Mouse (Mus musculus) neural tube, embryonic 14.5 days (tissue): ENCODE results near the gene Aplf. TPM values are rescaled to one million over a fixed set of nuclear protein-coding genes. Genes with fewer than 3 reads are reported as not detected.

Source experiments
- ATAC-seq: fragments of 200-750 bp; cut with Nextera tagmentation; 2 replicates; pipeline ENCODE4 v1.8.0; 2017; ENCODE audit warnings: low read depth, mild to moderate bottlenecking, moderate TSS enrichment, moderate library complexity
- H3K27ac ChIP-seq: fragments of 300-500 bp; sonication (generic); 2 replicates; pipeline ENCODE4 v1.5.1; 2014; ENCODE audit warnings: low read depth, mild to moderate bottlenecking, control low read depth, low read length, moderate library complexity, mixed read lengths
- H3K27me3 ChIP-seq: fragments of 300-500 bp; sonication (generic); 2 replicates; pipeline ENCODE4 v1.6.1; 2014; ENCODE audit warnings: low read length; ENCODE audit not compliant: control insufficient read depth, insufficient read depth
- H3K36me3 ChIP-seq: fragments of 300-500 bp; sonication (generic); 2 replicates; pipeline ENCODE4 v1.6.1; 2014; ENCODE audit warnings: low read length, mixed read lengths; ENCODE audit not compliant: control insufficient read depth, insufficient read depth
- H3K4me1 ChIP-seq: fragments of 300-500 bp; sonication (generic); 2 replicates; pipeline ENCODE4 v1.6.1; 2014; ENCODE audit warnings: low read length; ENCODE audit not compliant: control insufficient read depth, insufficient read depth
- H3K4me2 ChIP-seq: fragments of 300-500 bp; sonication (generic); 2 replicates; pipeline ENCODE4 v1.6.1; 2014; ENCODE audit warnings: mild to moderate bottlenecking, low read depth, low read length, control low read depth
- H3K4me3 ChIP-seq: fragments of 300-500 bp; sonication (generic); 2 replicates; pipeline ENCODE4 v1.5.1; 2014; ENCODE audit warnings: low read depth, low read length, control low read depth, mixed read lengths
- H3K9ac ChIP-seq: fragments of 300-500 bp; sonication (generic); replicated peaks from 2 replicates; pipeline ENCODE4 v1.6.1; 2014; ENCODE audit warnings: low read depth, mild to moderate bottlenecking, control low read depth, low read length, mixed read lengths
- H3K9me3 ChIP-seq: fragments of 300-500 bp; sonication (generic); 2 replicates; pipeline ENCODE4 v1.6.1; 2016; ENCODE audit warnings: low read length; ENCODE audit not compliant: control insufficient read depth
- WGBS: fragments of 180-500 bp; shearing (Covaris S2); extraction: QIAGEN DNeasy Blood & Tissue Kit; methylation state at CpG from one replicate; pipeline ENCODE4 v1.1.7; 2014; 5-methylcytosine and 5-hydroxymethylcytosine counted together
- polyA plus RNA-seq: library from polyadenylated mRNA; unstranded; fragments of >200 nt; fragmentation: Nextera tagmentation; extraction: Ambion mirVana; gene quantifications from 2 replicates; pipeline ENCODE4 v1.2.1, GENCODE M21; 2014

Aplf gene
- polyA plus RNA-seq, 1 experiment from 2014 or later: 10.2 TPM

DNA sequence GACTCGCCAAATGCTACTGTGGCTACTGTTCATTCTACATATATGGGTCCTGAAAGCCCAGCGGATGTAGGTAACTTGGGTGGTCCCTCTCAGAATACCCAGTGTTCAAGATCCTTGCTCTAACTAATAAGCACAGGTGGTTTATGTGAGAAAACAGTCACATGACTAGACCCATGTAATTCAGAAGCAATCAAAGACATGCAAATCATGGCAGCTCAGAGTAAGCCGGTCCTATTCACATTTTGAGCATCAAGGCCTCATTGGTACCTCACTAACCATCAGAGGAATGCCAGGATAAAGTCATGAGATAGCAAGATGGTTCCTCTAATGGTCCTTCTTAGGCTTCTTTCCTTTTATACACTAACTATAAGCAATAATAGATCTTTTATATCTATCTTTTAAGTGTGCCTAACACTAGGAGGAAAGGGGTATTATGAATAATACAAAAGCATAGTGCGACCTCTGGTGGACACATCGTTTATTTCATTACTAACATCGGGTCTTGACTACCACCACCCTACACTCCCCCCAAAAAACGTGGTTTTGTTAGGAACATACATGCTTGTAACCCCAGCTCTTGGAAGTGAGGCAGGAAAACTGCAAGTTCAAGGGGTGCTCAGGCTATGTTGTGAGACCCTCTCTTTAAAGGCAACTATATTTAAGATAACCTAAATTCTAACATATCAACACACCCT lies 2.0 kb downstream of the Aplf start:
- H3K4me3 ChIP-seq: no peak overlapping the region
- H3K27me3 ChIP-seq: no peaks in the 10 kb centered on the region
- peaks cover 4% of the 10 kb centered on the region; the same call in 1 of the 2 replicates for H3K4me1 ChIP-seq
- no peak overlapping the region for H3K9ac ChIP-seq
- ATAC-seq: no peak
- H3K4me2 ChIP-seq: no peak overlapping the region
- H3K36me3 ChIP-seq: no peaks in the 10 kb centered on the region
- WGBS: 25% methylated on average over 7 of the region's 7 CpGs
- no peak overlapping the region for H3K27ac ChIP-seq
- H3K9me3 ChIP-seq: no peaks in the 10 kb centered on the region

DNA sequence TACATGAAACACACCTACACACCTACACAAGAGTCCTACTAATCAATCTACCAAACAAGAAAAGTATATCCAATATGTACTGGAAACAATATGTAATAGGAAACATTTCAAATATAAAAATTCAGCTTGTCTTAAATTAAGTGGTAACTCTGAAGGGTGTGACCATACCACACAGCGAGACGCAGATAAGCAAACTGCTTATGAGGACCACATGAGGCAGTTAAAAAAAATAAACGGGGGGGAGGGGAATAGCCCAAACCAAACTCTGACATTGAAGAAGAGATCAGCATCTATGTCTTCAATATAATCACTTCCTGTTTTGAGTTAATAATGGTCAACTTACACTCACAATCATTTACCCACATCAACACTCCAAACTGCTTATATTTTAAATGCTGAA lies 3.3 kb downstream of the Aplf start:
- no peak overlapping the region for H3K4me3 ChIP-seq
- no peaks in the 10 kb centered on the region for H3K9me3 ChIP-seq
- H3K4me1 ChIP-seq: peaks cover 4% of the 10 kb centered on the region; the same call in 1 of the 2 replicates
- H3K9ac ChIP-seq: no peak overlapping the region
- H3K27ac ChIP-seq: no peak overlapping the region
- H3K4me2 ChIP-seq: no peak overlapping the region
- no peaks in the 10 kb centered on the region for H3K27me3 ChIP-seq
- no peaks in the 10 kb centered on the region for H3K36me3 ChIP-seq
- WGBS: 92% methylated on average over 3 of the region's 3 CpGs
- ATAC-seq: no peak

DNA sequence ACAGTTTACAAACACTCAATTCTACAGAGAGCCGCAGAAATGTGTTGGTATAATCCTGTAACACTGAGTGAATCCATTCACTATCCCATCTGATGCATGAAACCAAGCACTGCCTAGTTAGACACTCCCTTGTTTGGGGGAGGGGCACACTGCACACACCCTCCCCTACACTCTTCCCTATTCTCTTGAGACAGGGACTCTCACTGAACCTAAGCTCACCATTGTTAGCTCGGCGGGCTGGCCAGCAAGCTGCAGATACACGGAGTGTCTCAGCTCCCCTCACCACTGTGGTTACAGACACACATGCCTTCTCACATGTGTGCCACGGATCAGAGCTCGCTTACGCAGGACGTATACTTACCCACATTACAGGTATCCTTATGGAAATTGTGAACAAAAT lies 4.2 kb downstream of the Aplf start:
- Histone ChIP-seq H3K4me2 (no peak overlapping the region), H3K27me3 (no peaks in the 10 kb centered on the region), H3K4me3 (no peak overlapping the region), H3K27ac (no peak overlapping the region), H3K4me1 (peaks cover 4% of the 10 kb centered on the region; the same call in 1 of the 2 replicates), H3K9me3 (no peaks in the 10 kb centered on the region), H3K36me3 (no peaks in the 10 kb centered on the region), H3K9ac (no peak overlapping the region)
- whole genome bisulfite sequencing: 80% methylated on average over 8 of the region's 8 CpGs
- no peak for ATAC-seq

DNA sequence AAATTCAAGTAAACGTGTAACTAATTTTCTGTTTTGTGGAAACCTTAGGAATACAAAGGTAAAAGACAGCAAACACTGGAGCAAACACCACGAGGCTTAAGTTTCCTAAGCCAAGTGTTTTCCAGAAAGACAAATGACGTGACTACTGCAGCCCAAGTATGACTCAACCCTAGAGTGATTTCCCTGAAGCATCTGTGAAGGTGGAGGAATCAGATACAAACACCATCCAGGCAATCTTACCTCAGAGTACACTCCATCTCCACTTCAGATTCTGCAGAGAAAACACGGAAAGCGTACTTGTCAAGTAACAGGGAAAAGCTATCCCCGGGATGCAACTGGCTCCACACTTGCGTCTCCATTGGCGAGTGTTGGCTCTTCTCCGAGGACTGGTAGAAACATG lies 8.5 kb downstream of the Aplf start:
- Histone ChIP-seq H3K4me1 (no peaks in the 10 kb centered on the region), H3K27ac (no peak overlapping the region), H3K9ac (no peak overlapping the region), H3K4me2 (no peak overlapping the region), H3K36me3 (no peaks in the 10 kb centered on the region), H3K9me3 (no peaks in the 10 kb centered on the region), H3K27me3 (no peaks in the 10 kb centered on the region), H3K4me3 (no peak overlapping the region)
- ATAC-seq: no peak
- WGBS: 96% methylated on average over 9 of the region's 9 CpGs

DNA sequence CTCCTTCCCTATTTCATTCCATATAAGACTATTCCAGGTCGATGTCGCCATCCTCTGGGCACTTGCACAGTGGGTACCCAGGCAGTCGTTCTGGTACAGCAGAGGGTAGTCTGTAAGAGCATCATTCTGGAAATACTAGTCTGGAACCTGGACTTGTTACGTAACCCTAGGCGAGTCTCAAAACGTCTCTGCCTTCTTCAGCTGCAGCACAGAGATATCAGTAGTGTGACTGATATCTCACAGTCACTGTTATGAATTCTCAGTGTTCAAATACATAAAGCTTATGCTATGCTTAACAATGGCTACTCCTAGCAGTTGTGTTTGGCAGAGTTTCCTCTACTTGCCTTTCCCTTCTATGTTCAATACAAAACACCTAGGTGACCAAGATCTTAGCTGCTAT lies 9.8 kb downstream of the Aplf start:
- Histone ChIP-seq H3K9ac (no peak overlapping the region), H3K27ac (no peak overlapping the region), H3K4me1 (no peaks in the 10 kb centered on the region), H3K27me3 (no peaks in the 10 kb centered on the region), H3K4me2 (no peak overlapping the region), H3K9me3 (no peaks in the 10 kb centered on the region), H3K4me3 (no peak overlapping the region), H3K36me3 (no peaks in the 10 kb centered on the region)
- WGBS: 82% methylated on average over 6 of the region's 6 CpGs
- ATAC-seq: no peak

DNA sequence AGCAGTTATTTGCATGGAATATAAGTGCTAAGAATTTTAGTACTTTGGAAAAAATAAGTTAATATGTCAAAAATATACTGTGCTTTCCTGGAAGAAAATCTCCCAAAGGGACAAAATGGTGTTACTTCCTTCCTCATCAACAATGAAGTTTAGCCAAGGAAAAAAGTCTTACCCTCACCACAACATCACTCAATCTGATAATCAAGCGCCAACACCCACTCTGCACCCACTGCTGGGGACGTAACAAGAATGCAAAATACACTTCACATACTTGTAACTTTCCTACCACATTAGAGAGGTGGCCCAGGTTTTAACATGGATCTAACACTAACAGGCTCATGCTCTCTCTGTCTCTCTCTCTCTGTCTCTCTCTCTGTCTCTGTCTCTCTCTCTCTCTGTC lies 10.3 kb downstream of the Aplf start:
- no peaks in the 10 kb centered on the region for H3K9me3 ChIP-seq
- WGBS: 94% methylated on average over 2 of the region's 2 CpGs
- no peaks in the 10 kb centered on the region for H3K4me1 ChIP-seq
- no peak for ATAC-seq
- no peaks in the 10 kb centered on the region for H3K27me3 ChIP-seq
- H3K4me3 ChIP-seq: no peak overlapping the region
- H3K9ac ChIP-seq: no peak overlapping the region
- H3K36me3 ChIP-seq: no peaks in the 10 kb centered on the region
- H3K4me2 ChIP-seq: no peak overlapping the region
- no peak overlapping the region for H3K27ac ChIP-seq

DNA sequence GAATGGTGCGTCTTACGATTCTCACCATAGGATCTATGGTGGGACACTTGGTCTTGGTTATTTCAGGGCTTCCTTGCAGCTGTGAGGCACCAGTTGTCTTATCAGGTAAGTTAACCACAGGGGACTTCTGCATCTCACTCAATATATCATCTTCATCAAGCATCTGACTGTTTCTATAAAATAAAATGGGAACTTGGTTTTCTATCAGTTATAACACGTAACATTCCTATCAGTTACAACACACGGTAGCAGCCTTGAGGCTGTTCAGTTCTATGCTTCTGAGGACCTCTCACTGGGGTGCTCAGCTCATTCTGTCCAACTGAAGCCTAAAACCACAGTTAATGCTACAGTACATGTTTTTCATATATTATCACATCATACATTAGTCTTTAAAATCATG lies 13.2 kb downstream of the Aplf start:
- 95% methylated on average over 4 of the region's 4 CpGs for WGBS
- Histone ChIP-seq H3K9me3 (no peaks in the 10 kb centered on the region), H3K4me2 (no peak overlapping the region), H3K4me1 (no peaks in the 10 kb centered on the region), H3K36me3 (no peaks in the 10 kb centered on the region), H3K27ac (no peak overlapping the region), H3K27me3 (no peaks in the 10 kb centered on the region), H3K9ac (no peak overlapping the region), H3K4me3 (no peak overlapping the region)
- no peak for ATAC-seq

DNA sequence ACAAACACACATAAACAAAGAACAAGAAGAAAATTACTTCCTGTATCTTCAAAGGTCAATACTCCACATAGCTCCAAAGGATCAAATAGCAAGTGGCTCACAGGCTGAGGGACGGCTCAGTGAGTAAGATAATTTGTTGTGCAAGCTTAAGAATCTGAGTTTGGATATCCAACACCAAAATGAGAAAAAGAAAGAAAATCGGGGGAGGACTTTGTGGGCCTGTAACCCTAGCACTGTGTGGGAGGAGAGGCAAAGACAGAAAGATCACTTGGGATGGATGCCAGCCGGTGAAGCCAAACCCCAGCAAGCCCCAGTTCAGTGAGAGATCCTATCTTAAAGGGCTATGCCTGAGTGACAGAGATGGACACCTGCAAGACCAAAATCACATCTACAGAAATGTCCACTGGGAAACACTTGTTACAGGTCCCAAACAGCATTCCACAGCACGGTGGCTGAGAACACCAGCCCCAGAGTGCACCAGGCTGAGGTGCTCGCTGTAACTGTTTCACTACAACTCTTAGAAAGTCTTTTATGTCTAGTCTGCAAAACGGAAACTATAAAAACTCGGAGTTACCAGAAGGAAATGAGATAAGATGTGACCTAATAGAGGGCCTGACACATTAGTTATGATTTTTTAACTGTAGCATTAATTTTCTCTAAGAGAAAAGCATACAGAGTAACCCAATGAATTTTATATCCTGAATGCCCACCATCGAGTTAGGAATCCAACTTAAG lies 17.9 kb downstream of the Aplf start:
- H3K4me2 ChIP-seq: no peak overlapping the region
- no peak overlapping the region for H3K9ac ChIP-seq
- H3K36me3 ChIP-seq: no peaks in the 10 kb centered on the region
- no peaks in the 10 kb centered on the region for H3K27me3 ChIP-seq
- no peak for ATAC-seq
- H3K4me1 ChIP-seq: no peaks in the 10 kb centered on the region
- no peak overlapping the region for H3K4me3 ChIP-seq
- H3K27ac ChIP-seq: no peak overlapping the region
- no peaks in the 10 kb centered on the region for H3K9me3 ChIP-seq
- 87% methylated on average over 8 of the region's 8 CpGs for WGBS

DNA sequence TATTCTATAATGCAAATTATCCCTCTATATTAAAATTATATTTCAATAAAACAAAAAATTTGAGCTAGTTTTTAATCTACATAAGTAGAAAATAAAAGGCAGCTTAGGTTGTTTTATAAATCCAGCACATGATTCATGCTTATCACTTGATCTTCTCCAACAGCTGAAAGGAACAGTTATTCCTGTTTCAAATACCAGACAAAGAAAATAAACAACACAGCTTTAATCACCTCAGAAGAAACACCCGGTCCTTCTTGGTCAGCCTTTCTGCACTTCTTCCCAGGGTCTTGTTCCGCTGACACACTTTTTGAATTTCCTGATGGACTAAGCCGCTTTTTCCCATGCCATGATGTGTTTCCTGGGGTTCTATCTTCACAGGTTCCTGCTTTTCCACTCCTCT lies 18.5 kb downstream of the Aplf start:
- ATAC-seq: no peak
- WGBS: 88% methylated on average over 3 of the region's 3 CpGs
- Histone ChIP-seq H3K4me3 (no peak overlapping the region), H3K27ac (no peak overlapping the region), H3K4me1 (no peaks in the 10 kb centered on the region), H3K4me2 (no peak overlapping the region), H3K9me3 (no peaks in the 10 kb centered on the region), H3K9ac (no peak overlapping the region), H3K27me3 (no peaks in the 10 kb centered on the region), H3K36me3 (no peaks in the 10 kb centered on the region)
